17 mouse cellular contexts compared by ENCODE assay signal in the genomic region with DNA sequence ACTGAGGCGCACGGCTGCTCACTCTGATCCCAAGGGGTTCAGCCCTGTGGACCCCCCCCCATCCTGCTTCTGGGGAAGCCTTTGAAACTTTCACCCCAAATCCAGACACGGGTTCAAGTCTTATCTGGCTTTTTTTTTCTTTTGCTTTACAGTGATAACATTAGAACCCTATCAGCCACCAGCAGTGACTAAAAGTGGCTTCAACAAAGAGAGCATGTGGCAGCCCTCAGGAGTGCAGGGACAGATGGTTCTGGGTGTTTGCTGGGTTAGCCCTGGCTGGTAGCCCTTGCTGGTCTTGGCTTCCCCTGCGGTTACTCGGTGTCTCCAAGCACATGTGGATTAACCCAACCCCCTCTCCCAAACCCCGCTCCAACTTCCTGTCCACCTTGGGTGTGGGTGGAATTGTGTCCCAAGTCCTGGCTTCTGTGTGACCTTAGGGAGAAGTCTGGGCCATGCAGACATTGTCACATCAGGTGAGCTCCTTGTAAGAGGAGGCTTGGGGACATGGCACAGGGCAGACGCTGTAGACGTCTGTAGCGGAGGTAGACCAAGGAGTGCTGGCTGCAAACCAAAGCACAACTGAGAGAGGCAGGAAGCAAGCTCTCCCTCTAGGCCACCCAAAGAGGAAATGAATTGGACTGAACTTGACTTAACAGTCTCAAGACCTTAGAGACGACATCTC. TPM values are rescaled to one million over a fixed set of nuclear protein-coding genes. Genes with fewer than 3 reads are reported as not detected.
A peak's percentile ranks its signal among the peaks of the same experiment; 100 is the strongest.
DNase-seq lines count a peak whose midpoint lies in the region; ATAC-seq and TF ChIP-seq lines count a peak whose summit lies in the region.
"Had no signal": no experiment of that assay in that cellular context is flagged by ENCODE, and none has a peak within 500 bp of the region (broad histone marks: within the 10 kb centered on the region; RNA-seq: fewer than 3 reads in every experiment).

No protein-coding gene starts in this region.

- 26% methylated on average over 10 of the region's 10 CpGs for WGBS in liver, embryonic 15.5 days (ENCODE audit: insufficient replicate concordance)
- WGBS in lung, adult 2 months, result 52% methylated on average over 10 of the region's 10 CpGs

- 0 out of 2 replicates have a peak, but pooled peaks have one; percentile 26 for ATAC-seq in cerebellum, adult (ENCODE audit: insufficient number of reproducible peaks, low FRiP score, low TSS enrichment)
- ATAC-seq in liver, embryonic 15.5 days (ENCODE audit: insufficient read depth), result peak; percentile 51
- ATAC-seq: forebrain, embryonic 15.5 days had no signal

- DNase-seq in cerebellum, postnatal 4 days (ENCODE audit: low spot score in 2 of 2), result no peak
- peak; percentile 32 for DNase-seq in 416B (ENCODE audit: low read depth)
- peak; percentile 66 to 80 for DNase-seq in cerebellum, postnatal 10 days
- DNase-seq in frontal cortex, postnatal 25 days (ENCODE audit: low spot score in 2 of 2), result no peak
- no peak for DNase-seq in lung, adult 2 months
- DNase-seq in spleen, postnatal 14 days (ENCODE audit: low spot score in 2 of 2), result no peak
- DNase-seq: heart, adult 11 months; heart, postnatal 10 days; kidney, postnatal 10 days; right cerebral cortex, adult 18-20 months had no signal

- no peaks in the 10 kb centered on the region for H3K9me3 ChIP-seq in liver, embryonic 15.5 days (replicated peaks)
- H3K9me3 ChIP-seq: forebrain, embryonic 15.5 days; limb, embryonic 15.5 days; midbrain, embryonic 10.5 days; neural tube, embryonic 13.5 days; stomach, embryonic 15.5 days had no signal

- no peak for TF ChIP-seq CTCF in lung, adult 2 months (IDR thresholded peaks at IDR 0.05; ENCODE audit: insufficient read depth, low read length)

- H3K4me2 ChIP-seq in liver, embryonic 15.5 days, result peak overlapping the region; percentile 25
- H3K4me2 ChIP-seq: forebrain, embryonic 15.5 days; limb, embryonic 15.5 days; neural tube, embryonic 13.5 days; stomach, embryonic 15.5 days had no signal

- H3K27ac ChIP-seq in liver, embryonic 15.5 days (replicated peaks), result 0 out of 2 replicates have a peak overlapping the region, but pooled peaks have one; percentile 6
- H3K27ac ChIP-seq: forebrain, embryonic 15.5 days; limb, embryonic 15.5 days; midbrain, embryonic 10.5 days; neural tube, embryonic 13.5 days; stomach, embryonic 15.5 days had no signal

- no peak overlapping the region for H3K9ac ChIP-seq in liver, embryonic 15.5 days
- H3K9ac ChIP-seq: forebrain, embryonic 15.5 days; limb, embryonic 15.5 days; neural tube, embryonic 13.5 days; stomach, embryonic 15.5 days had no signal

- TF ChIP-seq POLR2A in lung, adult 2 months (IDR thresholded peaks at IDR 0.05; ENCODE audit: borderline replicate concordance, extremely low read depth, low read depth, low read length), result no peak

- H3K4me1 ChIP-seq in liver, embryonic 15.5 days (replicated peaks), result peaks cover 27% of the 10 kb centered on the region
- H3K4me1 ChIP-seq in lung, adult 2 months (ENCODE audit: control insufficient read depth, insufficient read depth, low read length), result no peaks in the 10 kb centered on the region
- H3K4me1 ChIP-seq: forebrain, embryonic 15.5 days; limb, embryonic 15.5 days; midbrain, embryonic 10.5 days; neural tube, embryonic 13.5 days; stomach, embryonic 15.5 days had no signal

- H3K27me3 ChIP-seq in liver, embryonic 15.5 days, result no peaks in the 10 kb centered on the region
- H3K27me3 ChIP-seq: forebrain, embryonic 15.5 days; limb, embryonic 15.5 days; neural tube, embryonic 13.5 days; stomach, embryonic 15.5 days had no signal

- H3K4me3 ChIP-seq in liver, embryonic 15.5 days (replicated peaks), result no peak overlapping the region
- H3K4me3 ChIP-seq in lung, adult 2 months (replicated peaks; ENCODE audit: extremely low read depth, low read depth, low read length), result no peak overlapping the region
- H3K4me3 ChIP-seq: forebrain, embryonic 15.5 days; limb, embryonic 15.5 days; midbrain, embryonic 10.5 days; neural tube, embryonic 13.5 days; stomach, embryonic 15.5 days had no signal

- H3K36me3 ChIP-seq in liver, embryonic 15.5 days (replicated peaks), result peaks cover 25% of the 10 kb centered on the region

RNA-seq across cellular contexts. Expression of a gene that starts 8.8 kb away (rescaled TPM):
- polyA plus RNA-seq in liver, embryonic 15.5 days (2015; fragmentation: Nextera tagmentation; extraction: Ambion mirVana), result 80.0 and 82.2 TPM in 2 replicates
- 90.7 and 130 TPM in 2 replicates for polyA plus RNA-seq in lung, adult 2 months (2012; rRNA removed)

RNA-seq across cellular contexts. Expression of a gene that starts 41.6 kb away (rescaled TPM):
- 11.5 and 12.4 TPM in 2 replicates for polyA plus RNA-seq in liver, embryonic 15.5 days (2015; fragmentation: Nextera tagmentation; extraction: Ambion mirVana)
- polyA plus RNA-seq in lung, adult 2 months (2012; rRNA removed), result 26.9 and 32.0 TPM in 2 replicates

Comparison
In these comparisons a context has a peak if more than half of its experiments do, and no peak if none do; other contexts are left out.
1. DNase-seq: peak in 416B (single experiment) and cerebellum, postnatal 10 days (2 of 2); none in cerebellum, postnatal 4 days (0 of 2), frontal cortex, postnatal 25 days (0 of 2), lung, adult 2 months (single experiment) and spleen, postnatal 14 days (0 of 2).